Mouse (Mus musculus): Measurements from ENCODE around the gene Mgl2. TPM values are rescaled to one million over a fixed set of nuclear protein-coding genes. Genes with fewer than 3 reads are reported as not detected.

The Mgl2 gene
- polyA plus RNA-seq (2015; fragmentation: Nextera tagmentation; extraction: Ambion mirVana) = 1.2 and 1.5 TPM in 2 replicates

GRCm38 (mm10) chr11:70129926-70130379, at the start of gene Mgl2:
Gene Mgl2, plus strand, starts transcription at chr11:70130329.
- H3K27me3 ChIP-seq (replicated peaks) = no peaks in the 10 kb centered on the region
- WGBS = 82% methylated on average over 9 of the region's 9 CpGs
- H3K27ac ChIP-seq = no peak within 1 kb of the TSS
- ATAC-seq (replicated peaks) = no peak
- no peaks in the 10 kb centered on the region for H3K36me3 ChIP-seq (replicated peaks)
- H3K9ac ChIP-seq = no peak within 1 kb of the TSS
- no peak within 1 kb of the TSS for H3K4me2 ChIP-seq
- no peak within 1 kb of the TSS for H3K4me3 ChIP-seq
- H3K9me3 ChIP-seq = no peaks in the 10 kb centered on the region
- H3K4me1 ChIP-seq = no peaks in the 10 kb centered on the region

GRCm38 (mm10) chr11:70080803-70081590, 49.1 kb upstream of the Mgl2 start:
- Histone ChIP-seq H3K36me3 (replicated peaks) (no peaks in the 10 kb centered on the region), H3K4me2 (no peak overlapping the region), H3K27ac (no peak overlapping the region), H3K4me3 (no peak overlapping the region), H3K9ac (no peak overlapping the region), H3K27me3 (replicated peaks) (no peaks in the 10 kb centered on the region), H3K9me3 (no peaks in the 10 kb centered on the region), H3K4me1 (no peaks in the 10 kb centered on the region)
- ATAC-seq (replicated peaks) = no peak
- 82% methylated on average over 15 of the region's 15 CpGs for WGBS

- Histone ChIP-seq H3K27me3 (replicated peaks) (no peaks in the 10 kb centered on the region), H3K4me2 (no peak overlapping the region), H3K4me3 (no peak overlapping the region), H3K9me3 (no peaks in the 10 kb centered on the region), H3K4me1 (no peaks in the 10 kb centered on the region), H3K27ac (no peak overlapping the region), H3K9ac (no peak overlapping the region), H3K36me3 (replicated peaks) (no peaks in the 10 kb centered on the region)
- 85% methylated on average over 8 of the region's 8 CpGs for WGBS
- no peak for ATAC-seq (replicated peaks)
Measured at GRCm38 (mm10) chr11:70084563-70084962, 45.6 kb upstream of the Mgl2 start.

- WGBS = 85% methylated on average over 12 of the region's 12 CpGs
- H3K4me1 ChIP-seq = no peaks in the 10 kb centered on the region
- no peak within 1 kb of the TSS for H3K4me3 ChIP-seq
- no peaks in the 10 kb centered on the region for H3K36me3 ChIP-seq (replicated peaks)
- no peak within 1 kb of the TSS for H3K9ac ChIP-seq
- H3K9me3 ChIP-seq = no peaks in the 10 kb centered on the region
- H3K4me2 ChIP-seq = no peak within 1 kb of the TSS
- no peak for ATAC-seq (replicated peaks)
- no peaks in the 10 kb centered on the region for H3K27me3 ChIP-seq (replicated peaks)
- H3K27ac ChIP-seq = no peak within 1 kb of the TSS
Measured at GRCm38 (mm10) chr11:70091986-70092783, 37.9 kb upstream of the Mgl2 start, which contains the start of gene Asgr2. Gene Asgr2, plus strand, starts transcription at chr11:70092644.

GRCm38 (mm10) chr11:70097396-70097795, 32.7 kb upstream of the Mgl2 start:
- no peaks in the 10 kb centered on the region for H3K27me3 ChIP-seq (replicated peaks)
- no peak overlapping the region for H3K4me2 ChIP-seq
- H3K9ac ChIP-seq = no peak overlapping the region
- H3K4me3 ChIP-seq = no peak overlapping the region
- H3K36me3 ChIP-seq (replicated peaks) = no peaks in the 10 kb centered on the region
- H3K9me3 ChIP-seq = no peaks in the 10 kb centered on the region
- H3K4me1 ChIP-seq = no peaks in the 10 kb centered on the region
- WGBS = 81% methylated on average over 11 of the region's 11 CpGs
- H3K27ac ChIP-seq = no peak overlapping the region
- ATAC-seq (replicated peaks) = no peak

- H3K27me3 ChIP-seq (replicated peaks) = no peaks in the 10 kb centered on the region
- no peaks in the 10 kb centered on the region for H3K9me3 ChIP-seq
- H3K4me1 ChIP-seq = no peaks in the 10 kb centered on the region
- no peak overlapping the region for H3K9ac ChIP-seq
- no peaks in the 10 kb centered on the region for H3K36me3 ChIP-seq (replicated peaks)
- 88% methylated on average over 2 of the region's 2 CpGs for WGBS
- no peak overlapping the region for H3K27ac ChIP-seq
- H3K4me3 ChIP-seq = no peak overlapping the region
- H3K4me2 ChIP-seq = no peak overlapping the region
- ATAC-seq (replicated peaks) = no peak
Measured at GRCm38 (mm10) chr11:70099102-70099501, 31.0 kb upstream of the Mgl2 start.

- ATAC-seq (replicated peaks) = no peak
- H3K27me3 ChIP-seq (replicated peaks) = no peaks in the 10 kb centered on the region
- H3K36me3 ChIP-seq (replicated peaks) = no peaks in the 10 kb centered on the region
- no peaks in the 10 kb centered on the region for H3K4me1 ChIP-seq
- 85% methylated on average over 2 of the region's 2 CpGs for WGBS
- H3K9me3 ChIP-seq = no peaks in the 10 kb centered on the region
- H3K9ac ChIP-seq = no peak overlapping the region
- no peak overlapping the region for H3K4me3 ChIP-seq
- no peak overlapping the region for H3K4me2 ChIP-seq
- H3K27ac ChIP-seq = no peak overlapping the region
Measured at GRCm38 (mm10) chr11:70099809-70100208, 30.3 kb upstream of the Mgl2 start.

- H3K4me3 ChIP-seq = no peak overlapping the region
- no peak overlapping the region for H3K27ac ChIP-seq
- H3K9ac ChIP-seq = no peak overlapping the region
- ATAC-seq (replicated peaks) = no peak
- H3K9me3 ChIP-seq = no peaks in the 10 kb centered on the region
- H3K27me3 ChIP-seq (replicated peaks) = no peaks in the 10 kb centered on the region
- no peak overlapping the region for H3K4me2 ChIP-seq
- no peaks in the 10 kb centered on the region for H3K4me1 ChIP-seq
- H3K36me3 ChIP-seq (replicated peaks) = no peaks in the 10 kb centered on the region
- WGBS = 81% methylated on average over 14 of the region's 14 CpGs
Measured at GRCm38 (mm10) chr11:70103701-70104315, 26.3 kb upstream of the Mgl2 start.

- H3K27me3 ChIP-seq (replicated peaks) = no peaks in the 10 kb centered on the region
- H3K36me3 ChIP-seq (replicated peaks) = no peaks in the 10 kb centered on the region
- WGBS = 59% methylated on average over 8 of the region's 8 CpGs
- no peaks in the 10 kb centered on the region for H3K4me1 ChIP-seq
- no peak overlapping the region for H3K27ac ChIP-seq
- H3K9ac ChIP-seq = no peak overlapping the region
- ATAC-seq (replicated peaks) = no peak
- H3K4me2 ChIP-seq = no peak overlapping the region
- no peaks in the 10 kb centered on the region for H3K9me3 ChIP-seq
- no peak overlapping the region for H3K4me3 ChIP-seq
Measured at GRCm38 (mm10) chr11:70107085-70107484, 23.0 kb upstream of the Mgl2 start.

- H3K9ac ChIP-seq = no peak overlapping the region
- WGBS = 68% methylated on average over 3 of the region's 3 CpGs
- H3K9me3 ChIP-seq = no peaks in the 10 kb centered on the region
- no peak overlapping the region for H3K4me3 ChIP-seq
- H3K27me3 ChIP-seq (replicated peaks) = no peaks in the 10 kb centered on the region
- H3K4me1 ChIP-seq = no peaks in the 10 kb centered on the region
- H3K36me3 ChIP-seq (replicated peaks) = no peaks in the 10 kb centered on the region
- no peak for ATAC-seq (replicated peaks)
- no peak overlapping the region for H3K27ac ChIP-seq
- H3K4me2 ChIP-seq = no peak overlapping the region
Measured at GRCm38 (mm10) chr11:70110146-70110545, 20.0 kb upstream of the Mgl2 start.

- WGBS = 81% methylated on average over 4 of the region's 4 CpGs
- no peak for ATAC-seq (replicated peaks)
- Histone ChIP-seq H3K9ac (no peak overlapping the region), H3K9me3 (peaks cover 3% of the 10 kb centered on the region), H3K4me3 (no peak overlapping the region), H3K27me3 (replicated peaks) (no peaks in the 10 kb centered on the region), H3K4me2 (no peak overlapping the region), H3K4me1 (no peaks in the 10 kb centered on the region), H3K36me3 (replicated peaks) (no peaks in the 10 kb centered on the region), H3K27ac (no peak overlapping the region)
Measured at GRCm38 (mm10) chr11:70114562-70114961, 15.6 kb upstream of the Mgl2 start.

- Histone ChIP-seq H3K4me1 (no peaks in the 10 kb centered on the region), H3K27me3 (replicated peaks) (no peaks in the 10 kb centered on the region), H3K27ac (no peak overlapping the region), H3K4me3 (no peak overlapping the region), H3K36me3 (replicated peaks) (no peaks in the 10 kb centered on the region), H3K4me2 (no peak overlapping the region), H3K9me3 (peaks cover 7% of the 10 kb centered on the region), H3K9ac (no peak overlapping the region)
- ATAC-seq (replicated peaks) = no peak
- 94% methylated on average over 3 of the region's 3 CpGs for WGBS
Measured at GRCm38 (mm10) chr11:70115901-70116300, 14.2 kb upstream of the Mgl2 start.

All from midbrain, embryonic 15.5 days (tissue).